Mouse (Mus musculus) liver, adult 2 months (tissue): ENCODE data around the gene Hs3st2. TPM values are rescaled to one million over a fixed set of nuclear protein-coding genes. Genes with fewer than 3 reads are reported as not detected.

ENCODE experiments used
- DNase-seq: peaks from one replicate; pipeline ENCODE4 v3.0.0-alpha.2; 2011; ENCODE audit warnings: low read depth, low spot score; ENCODE audit errors: extremely low read depth
- H3K27ac ChIP-seq: fragments of 200-500 bp; replicated peaks from 2 replicates; pipeline ENCODE4 v1.5.1; 2012; ENCODE audit warnings: low read depth, mild to moderate bottlenecking, control low read depth, inconsistent platforms, low read length; ENCODE audit not compliant: insufficient read depth
- H3K27me3 ChIP-seq: fragments of 200-500 bp; 2 replicates; pipeline ENCODE4 v1.6.1; 2012; ENCODE audit warnings: mild to moderate bottlenecking, moderate library complexity, low read length, inconsistent platforms; ENCODE audit not compliant: control insufficient read depth, insufficient read depth
- H3K36me3 ChIP-seq: fragments of 200-500 bp; 2 replicates; pipeline ENCODE4 v1.6.1; 2012; ENCODE audit warnings: low read length, inconsistent platforms; ENCODE audit not compliant: control insufficient read depth, insufficient read depth
- H3K4me1 ChIP-seq: fragments of 200-500 bp; 2 replicates; pipeline ENCODE4 v1.6.1; 2011; ENCODE audit warnings: low read length; ENCODE audit not compliant: control insufficient read depth, insufficient read depth
- H3K4me3 ChIP-seq: fragments of 200-500 bp; 2 replicates; pipeline ENCODE4 v1.5.1; 2011; ENCODE audit warnings: low read depth, mild to moderate bottlenecking, control low read depth, low read length, moderate library complexity; ENCODE audit not compliant: insufficient read depth
- H3K79me2 ChIP-seq: fragments of 200-500 bp; 2 replicates; pipeline ENCODE4 v1.6.1; 2012; ENCODE audit warnings: inconsistent platforms, mild to moderate bottlenecking, low read length, moderate library complexity; ENCODE audit not compliant: control insufficient read depth, insufficient read depth
- H3K9ac ChIP-seq: fragments of 200-500 bp; 2 replicates; pipeline ENCODE4 v1.6.1; 2012; ENCODE audit warnings: low read depth, mild to moderate bottlenecking, control low read depth, inconsistent platforms, low read length
- CTCF ChIP-seq: fragments of 200-500 bp; IDR thresholded peaks from 2 replicates; pipeline ENCODE4 v1.5.1; 2011; ENCODE audit warnings: low read depth, low read length, control low read depth
- POLR2A ChIP-seq: fragments of 200-500 bp; IDR thresholded peaks from 2 replicates; pipeline ENCODE4 v1.6.1; 2011; ENCODE audit warnings: low read length, control low read depth; ENCODE audit not compliant: insufficient read depth; ENCODE audit errors: extremely low read depth
- WGBS: fragments of 180-500 bp; shearing (Covaris S2); methylation state at CpG from one replicate; pipeline ENCODE4 v1.1.7; 2018; 5-methylcytosine and 5-hydroxymethylcytosine counted together
- polyA plus RNA-seq: library from polyadenylated mRNA; depleted of rRNA; stranded (reverse); fragments of >200 nt; gene quantifications from 2 replicates; pipeline ENCODE4 v1.2.3, GENCODE M21; 2012
- total RNA-seq: library from RNA; depleted of rRNA; stranded (reverse); fragments of >200 nt; gene quantifications from 2 replicates; pipeline ENCODE4 v1.2.3, GENCODE M21; 2014

The Hs3st2 gene
- total and polyA plus RNA-seq, 2 experiments = not detected

GRCm38 (mm10) chr7:121485266-121485665 lies 93.6 kb downstream of the Hs3st2 start:
- H3K27ac ChIP-seq = no peak overlapping the region
- 68% methylated on average over 2 of the region's 2 CpGs for whole genome bisulfite sequencing
- no peak for DNase-seq

GRCm38 (mm10) chr7:121487291-121487690 lies 95.6 kb downstream of the Hs3st2 start:
- no peak for DNase-seq
- H3K79me2 ChIP-seq = no peaks in the 10 kb centered on the region
- no peak overlapping the region for H3K27ac ChIP-seq
- WGBS = 56% methylated on average over 6 of the region's 6 CpGs
- H3K27me3 ChIP-seq = no peaks in the 10 kb centered on the region
- H3K9ac ChIP-seq = no peak overlapping the region
- H3K4me1 ChIP-seq = no peaks in the 10 kb centered on the region
- no peak for TF ChIP-seq POLR2A
- TF ChIP-seq CTCF = no peak
- no peak overlapping the region for H3K4me3 ChIP-seq
- no peaks in the 10 kb centered on the region for H3K36me3 ChIP-seq

More at GRCm38 (mm10) chr7:121485266-121485665, 93.6 kb downstream of the Hs3st2 start:
- Histone ChIP-seq H3K9ac (no peak overlapping the region), H3K79me2 (no peaks in the 10 kb centered on the region), H3K36me3 (no peaks in the 10 kb centered on the region), H3K4me1 (no peaks in the 10 kb centered on the region), H3K4me3 (no peak overlapping the region), H3K27me3 (no peaks in the 10 kb centered on the region)
- no peak for TF ChIP-seq CTCF
- TF ChIP-seq POLR2A = no peak

DNA sequence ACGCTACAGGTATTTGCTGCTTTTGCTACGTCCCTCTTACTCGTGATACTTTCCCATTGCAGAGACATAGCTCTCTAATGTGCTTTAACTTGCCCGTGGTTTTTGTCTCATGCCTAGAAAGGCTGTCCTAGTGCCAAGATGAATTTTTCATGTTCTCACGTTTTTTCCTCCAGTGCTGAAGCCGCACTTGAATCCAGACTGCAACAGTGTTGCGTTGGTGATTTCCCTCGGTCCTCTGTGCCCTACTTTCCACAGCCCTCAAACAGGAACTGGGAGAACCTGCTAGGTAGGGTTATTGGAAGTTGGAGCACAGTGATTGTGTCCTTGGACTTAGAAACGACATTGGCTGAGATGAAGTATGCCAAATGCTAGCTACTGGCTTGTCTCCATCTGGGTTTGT lies 97.7 kb downstream of the Hs3st2 start:
- Histone ChIP-seq H3K27me3 (no peaks in the 10 kb centered on the region), H3K4me3 (no peak overlapping the region), H3K27ac (no peak overlapping the region), H3K36me3 (no peaks in the 10 kb centered on the region), H3K4me1 (no peaks in the 10 kb centered on the region), H3K9ac (no peak overlapping the region), H3K79me2 (no peaks in the 10 kb centered on the region)
- DNase-seq = no peak
- WGBS = 74% methylated on average over 9 of the region's 9 CpGs
- TF ChIP-seq CTCF (no peak), POLR2A (no peak)

- DNase-seq = no peak
- TF ChIP-seq POLR2A (no peak), CTCF (no peak)
Measured at GRCm38 (mm10) chr7:121491455-121492005, 99.9 kb downstream of the Hs3st2 start.

DNA sequence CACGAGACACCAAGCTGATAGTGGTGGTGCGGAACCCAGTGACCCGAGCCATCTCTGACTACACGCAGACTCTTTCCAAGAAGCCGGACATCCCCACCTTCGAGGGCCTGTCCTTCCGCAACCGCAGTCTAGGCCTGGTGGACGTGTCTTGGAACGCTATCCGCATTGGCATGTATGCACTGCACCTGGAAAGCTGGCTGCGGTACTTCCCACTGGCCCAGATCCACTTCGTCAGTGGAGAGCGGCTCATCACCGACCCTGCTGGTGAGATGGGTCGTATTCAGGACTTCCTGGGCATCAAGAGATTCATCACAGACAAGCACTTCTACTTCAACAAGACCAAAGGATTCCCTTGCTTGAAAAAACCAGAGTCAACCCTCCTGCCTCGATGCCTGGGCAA lies 108.9 kb downstream of the Hs3st2 start:
- TF ChIP-seq POLR2A (no peak), CTCF (no peak)
- no peak overlapping the region for H3K4me3 ChIP-seq
- H3K36me3 ChIP-seq = no peaks in the 10 kb centered on the region
- no peaks in the 10 kb centered on the region for H3K27me3 ChIP-seq
- H3K27ac ChIP-seq = no peak overlapping the region
- no peaks in the 10 kb centered on the region for H3K4me1 ChIP-seq
- WGBS = 90% methylated on average over 17 of the region's 17 CpGs
- no peaks in the 10 kb centered on the region for H3K79me2 ChIP-seq
- DNase-seq = no peak
- H3K9ac ChIP-seq = no peak overlapping the region

More at GRCm38 (mm10) chr7:121491455-121492005, 99.9 kb downstream of the Hs3st2 start:
- H3K36me3 ChIP-seq = no peaks in the 10 kb centered on the region
- WGBS = 75% methylated on average over 3 of the region's 3 CpGs
- no peaks in the 10 kb centered on the region for H3K4me1 ChIP-seq
- H3K27me3 ChIP-seq = no peaks in the 10 kb centered on the region
- no peak overlapping the region for H3K4me3 ChIP-seq
- H3K27ac ChIP-seq = no peak overlapping the region
- H3K9ac ChIP-seq = no peak overlapping the region
- no peaks in the 10 kb centered on the region for H3K79me2 ChIP-seq

GRCm38 (mm10) chr7:121501666-121502065 lies 110.0 kb downstream of the Hs3st2 start:
- WGBS = 82% methylated on average over 10 of the region's 10 CpGs
- TF ChIP-seq POLR2A = no peak
- TF ChIP-seq CTCF = no peak

More at GRCm38 (mm10) chr7:121501666-121502065, 110.0 kb downstream of the Hs3st2 start:
- Histone ChIP-seq H3K27ac (no peak overlapping the region), H3K9ac (no peak overlapping the region), H3K4me1 (no peaks in the 10 kb centered on the region), H3K36me3 (no peaks in the 10 kb centered on the region), H3K4me3 (no peak overlapping the region), H3K27me3 (no peaks in the 10 kb centered on the region), H3K79me2 (no peaks in the 10 kb centered on the region)
- DNase-seq = no peak
